Comparison of ENCODE assay signal across 9 mouse cellular contexts in the genomic region with DNA sequence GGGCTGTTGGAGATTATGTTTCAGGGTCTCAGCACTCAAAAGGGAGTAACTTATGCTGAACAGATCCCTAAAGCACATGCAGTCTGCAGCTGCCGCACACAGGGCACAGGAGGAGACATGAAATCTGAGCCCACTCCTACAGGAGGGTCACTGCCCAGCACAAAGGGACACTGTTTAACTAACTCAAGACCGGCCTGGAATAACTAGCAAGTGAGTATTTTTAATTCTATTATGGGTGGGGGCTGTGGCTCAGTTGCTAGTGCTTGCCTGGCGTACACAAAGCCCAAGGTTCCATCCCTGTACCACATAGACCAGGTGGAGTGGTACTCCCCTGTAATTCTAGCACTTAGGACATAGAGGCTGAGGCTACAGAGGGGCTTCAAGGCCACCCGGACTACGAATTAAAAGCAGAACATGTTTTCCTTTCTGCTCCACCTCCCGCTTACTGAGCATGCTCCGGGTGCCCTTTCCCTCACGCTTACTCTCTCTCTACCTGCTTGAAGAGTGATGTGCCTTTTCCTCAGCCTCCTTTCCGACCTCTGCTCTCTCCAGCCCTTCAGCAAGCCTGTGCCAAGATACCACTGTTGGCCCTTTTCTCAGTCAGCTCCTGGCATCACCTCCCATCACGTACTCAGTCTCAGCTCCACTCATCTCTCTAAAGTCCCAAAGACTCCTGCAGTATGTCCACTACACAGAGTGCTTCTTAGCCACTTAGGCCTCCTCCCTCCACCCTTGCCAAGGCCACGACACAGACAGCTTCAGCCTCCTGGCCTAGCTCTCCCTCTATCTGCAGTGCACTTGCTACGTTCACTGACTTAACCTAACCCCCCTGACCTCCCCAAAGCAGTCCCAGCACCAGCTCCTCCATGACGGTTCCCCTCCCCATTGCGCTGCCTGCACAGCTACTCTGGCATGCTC. TPM values are rescaled to one million over a fixed set of nuclear protein-coding genes. Genes with fewer than 3 reads are reported as not detected.
DNase-seq lines count a peak whose midpoint lies in the region; ATAC-seq lines count a peak whose summit lies in the region.
"Had no signal": no experiment of that assay in that cellular context is flagged by ENCODE, and none has a peak within 500 bp of the region (broad histone marks: within the 10 kb centered on the region; RNA-seq: fewer than 3 reads in every experiment).

No protein-coding gene starts in this region.

- H3K9me3 ChIP-seq in heart, embryonic 12.5 days (replicated peaks), result no peaks in the 10 kb centered on the region
- H3K9me3 ChIP-seq in midbrain, embryonic 11.5 days (ENCODE audit: control insufficient read depth, low read length), result no peaks in the 10 kb centered on the region
- H3K9me3 ChIP-seq in midbrain, embryonic 16.5 days (replicated peaks; ENCODE audit: control insufficient read depth, low read length, poor library complexity, severe bottlenecking), result no peaks in the 10 kb centered on the region
- H3K9me3 ChIP-seq in neural tube, embryonic 13.5 days, result no peaks in the 10 kb centered on the region

- peak overlapping the region; percentile 39; the same call in 1 of the 2 replicates for H3K27ac ChIP-seq in heart, embryonic 12.5 days (ENCODE audit: poor library complexity, severe bottlenecking)
- peak overlapping the region; percentile 44 for H3K27ac ChIP-seq in midbrain, embryonic 11.5 days (ENCODE audit: low read depth, low read length)
- no peak overlapping the region for H3K27ac ChIP-seq in midbrain, embryonic 16.5 days (ENCODE audit: low read length)
- H3K27ac ChIP-seq in neural tube, embryonic 13.5 days (replicated peaks), result peak overlapping the region; percentile 3; the same call in 1 of the 2 replicates

- DNase-seq in heart, postnatal 36 days, result no peak
- peak; percentile 80 for DNase-seq in midbrain, embryonic 11.5 days (ENCODE audit: low spot score, missing footprints)
- DNase-seq in induced T-regulatory cell, adult 2 months (ENCODE audit: low read depth), result peak; percentile 56
- no peak for DNase-seq in right cerebral cortex, postnatal 36 days (ENCODE audit: low spot score in 2 of 2)
- no peak for DNase-seq in Muller cell, postnatal 12 days (ENCODE audit: inconsistent ontology term)
- DNase-seq: adrenal gland, adult 8-10 months had no signal

- intact Hi-C loops in heart, postnatal 36 days (cut with DNase I), result no loop called here

- ATAC-seq in heart, embryonic 12.5 days (ENCODE audit: insufficient number of reproducible peaks, low FRiP score), result no peak
- no peak for ATAC-seq in midbrain, embryonic 11.5 days (ENCODE audit: low FRiP score)
- no peak for ATAC-seq in midbrain, embryonic 16.5 days
- ATAC-seq in neural tube, embryonic 13.5 days (ENCODE audit: low read depth), result no peak

- H3K36me3 ChIP-seq in heart, embryonic 12.5 days, result no peaks in the 10 kb centered on the region
- no peaks in the 10 kb centered on the region for H3K36me3 ChIP-seq in midbrain, embryonic 11.5 days (ENCODE audit: control insufficient read depth, insufficient read depth, low read length)
- no peaks in the 10 kb centered on the region for H3K36me3 ChIP-seq in midbrain, embryonic 16.5 days (ENCODE audit: control insufficient read depth, insufficient read depth, low read length)
- no peaks in the 10 kb centered on the region for H3K36me3 ChIP-seq in neural tube, embryonic 13.5 days

- 53% methylated on average over 14 of the region's 14 CpGs for WGBS in heart, embryonic 12.5 days
- WGBS in midbrain, embryonic 11.5 days, result 63% methylated on average over 14 of the region's 14 CpGs
- 54% methylated on average over 14 of the region's 14 CpGs for WGBS in midbrain, embryonic 16.5 days
- WGBS in neural tube, embryonic 13.5 days, result 57% methylated on average over 14 of the region's 14 CpGs

- H3K4me2 ChIP-seq in heart, embryonic 12.5 days, result peak overlapping the region; percentile 32
- no peak overlapping the region for H3K4me2 ChIP-seq in midbrain, embryonic 11.5 days
- no peak overlapping the region for H3K4me2 ChIP-seq in midbrain, embryonic 16.5 days (ENCODE audit: low read length)
- H3K4me2 ChIP-seq in neural tube, embryonic 13.5 days, result no peak overlapping the region

- peaks cover 66% of the 10 kb centered on the region for H3K4me1 ChIP-seq in heart, embryonic 12.5 days (replicated peaks)
- peaks cover 13% of the 10 kb centered on the region for H3K4me1 ChIP-seq in midbrain, embryonic 11.5 days (ENCODE audit: control insufficient read depth, insufficient read depth, low read length)
- H3K4me1 ChIP-seq in midbrain, embryonic 16.5 days (ENCODE audit: control insufficient read depth, insufficient read depth, low read length), result peaks cover 12% of the 10 kb centered on the region
- H3K4me1 ChIP-seq in neural tube, embryonic 13.5 days (replicated peaks), result peaks cover 44% of the 10 kb centered on the region

- no peak overlapping the region for H3K9ac ChIP-seq in heart, embryonic 12.5 days
- H3K9ac ChIP-seq in midbrain, embryonic 11.5 days (ENCODE audit: low read length), result peak overlapping the region; percentile 16; the same call in 1 of the 2 replicates
- H3K9ac ChIP-seq in midbrain, embryonic 16.5 days (ENCODE audit: low read depth, low read length), result no peak overlapping the region
- H3K9ac ChIP-seq in neural tube, embryonic 13.5 days, result peak overlapping the region; percentile 5; the same call in 1 of the 2 replicates

- no peaks in the 10 kb centered on the region for H3K27me3 ChIP-seq in heart, embryonic 12.5 days (replicated peaks)
- no peaks in the 10 kb centered on the region for H3K27me3 ChIP-seq in midbrain, embryonic 11.5 days (ENCODE audit: control insufficient read depth, insufficient read depth, low read length)
- H3K27me3 ChIP-seq in midbrain, embryonic 16.5 days (ENCODE audit: control insufficient read depth, insufficient read depth, low read depth, low read length), result no peaks in the 10 kb centered on the region
- H3K27me3 ChIP-seq in neural tube, embryonic 13.5 days, result no peaks in the 10 kb centered on the region

- no peak overlapping the region for H3K4me3 ChIP-seq in heart, embryonic 12.5 days
- H3K4me3 ChIP-seq in midbrain, embryonic 11.5 days (ENCODE audit: low read depth, low read length), result no peak overlapping the region
- no peak overlapping the region for H3K4me3 ChIP-seq in midbrain, embryonic 16.5 days (ENCODE audit: low read depth, low read length)
- no peak overlapping the region for H3K4me3 ChIP-seq in neural tube, embryonic 13.5 days

RNA-seq across cellular contexts. Expression of gene Cyth1, which starts 8.9 kb away (rescaled TPM):
- 20.6 and 21.1 TPM in 2 replicates for polyA plus RNA-seq in heart, embryonic 12.5 days (2016; fragmentation: Nextera tagmentation; extraction: Ambion mirVana)
- total RNA-seq in heart, postnatal 36 days (2021), result 10 to 100 TPM; 45.6 to 51.6 TPM
- 12.3 and 12.8 TPM in 2 replicates for polyA plus RNA-seq in midbrain, embryonic 11.5 days (2014; fragmentation: Nextera tagmentation; extraction: Ambion mirVana)
- 25.1 and 26.7 TPM in 2 replicates for polyA plus RNA-seq in midbrain, embryonic 16.5 days (2015; fragmentation: Nextera tagmentation; extraction: Ambion mirVana)
- polyA plus RNA-seq in neural tube, embryonic 13.5 days (2015; fragmentation: Nextera tagmentation; extraction: Ambion mirVana), result 24.4 and 25.2 TPM in 2 replicates

RNA-seq across cellular contexts. Expression of gene Usp36, which starts 50.5 kb away (rescaled TPM):
- polyA plus RNA-seq in heart, embryonic 12.5 days (2016; fragmentation: Nextera tagmentation; extraction: Ambion mirVana), result 14.8 and 16.2 TPM in 2 replicates
- 10 to 100 TPM; 12.6 to 15.2 TPM for total RNA-seq in heart, postnatal 36 days (2021)
- polyA plus RNA-seq in midbrain, embryonic 11.5 days (2014; fragmentation: Nextera tagmentation; extraction: Ambion mirVana), result 8.7 and 9.0 TPM in 2 replicates
- polyA plus RNA-seq in midbrain, embryonic 16.5 days (2015; fragmentation: Nextera tagmentation; extraction: Ambion mirVana), result 17.7 and 18.8 TPM in 2 replicates
- 15.6 and 17.9 TPM in 2 replicates for polyA plus RNA-seq in neural tube, embryonic 13.5 days (2015; fragmentation: Nextera tagmentation; extraction: Ambion mirVana)

Comparison
In these comparisons a context has a peak if more than half of its experiments do, and no peak if none do; other contexts are left out.
1. H3K9ac ChIP-seq: peak in midbrain, embryonic 11.5 days (single experiment) and neural tube, embryonic 13.5 days (single experiment); none in heart, embryonic 12.5 days (single experiment) and midbrain, embryonic 16.5 days (single experiment).
2. DNase-seq: peak in midbrain, embryonic 11.5 days (single experiment) and induced T-regulatory cell, adult 2 months (single experiment); none in heart, postnatal 36 days (0 of 2), right cerebral cortex, postnatal 36 days (0 of 2) and Muller cell, postnatal 12 days (single experiment).